Mouse (Mus musculus): ENCODE data around the gene Cdk17.

Gene Cdk17

GRCm38 (mm10) chr10:93231893-93232292 lies 71.2 kb downstream of the Cdk17 start:
- DNase-seq = no peak

GRCm38 (mm10) chr10:93233665-93234194 lies 73.1 kb downstream of the Cdk17 start:
- no peak for DNase-seq

- DNase-seq = no peak
These were observed 74.0 kb downstream of the Cdk17 start for GRCm38 (mm10) chr10:93234692-93235091.

GRCm38 (mm10) chr10:93239201-93239806 lies 78.6 kb downstream of the Cdk17 start:
- DNase-seq = no peak

GRCm38 (mm10) chr10:93242208-93242607 lies 81.5 kb downstream of the Cdk17 start:
- no peak for DNase-seq

GRCm38 (mm10) chr10:93242861-93243260 lies 82.2 kb downstream of the Cdk17 start:
- DNase-seq = no peak

- DNase-seq = no peak
These were observed 83.6 kb downstream of the Cdk17 start for GRCm38 (mm10) chr10:93244209-93244705.

- no peak for DNase-seq
These were observed 85.7 kb downstream of the Cdk17 start for GRCm38 (mm10) chr10:93246185-93246920.

GRCm38 (mm10) chr10:93247422-93247821 lies 86.7 kb downstream of the Cdk17 start:
- DNase-seq = no peak

GRCm38 (mm10) chr10:93247902-93248301 lies 87.2 kb downstream of the Cdk17 start:
- no peak for DNase-seq

- DNase-seq = no peak
These were observed 87.7 kb downstream of the Cdk17 start for GRCm38 (mm10) chr10:93248416-93248815.

GRCm38 (mm10) chr10:93249901-93250300 lies 89.2 kb downstream of the Cdk17 start:
- no peak for DNase-seq

GRCm38 (mm10) chr10:93250436-93251317 lies 90.0 kb downstream of the Cdk17 start:
- DNase-seq = no peak

- no peak for DNase-seq
These were observed 90.8 kb downstream of the Cdk17 start for GRCm38 (mm10) chr10:93251426-93251825.

- DNase-seq = no peak
These were observed 92.0 kb downstream of the Cdk17 start for GRCm38 (mm10) chr10:93252661-93253060.

GRCm38 (mm10) chr10:93253156-93253555 lies 92.5 kb downstream of the Cdk17 start:
- no peak for DNase-seq

GRCm38 (mm10) chr10:93255294-93255693 lies 94.6 kb downstream of the Cdk17 start:
- DNase-seq = no peak

GRCm38 (mm10) chr10:93259826-93260225 lies 99.2 kb downstream of the Cdk17 start:
- DNase-seq = no peak

GRCm38 (mm10) chr10:93261132-93261980 lies 100.7 kb downstream of the Cdk17 start:
- DNase-seq = no peak

GRCm38 (mm10) chr10:93261981-93262499 lies 101.4 kb downstream of the Cdk17 start:
- peak; percentile 46 for DNase-seq

GRCm38 (mm10) chr10:93263431-93263830 lies 102.8 kb downstream of the Cdk17 start:
- no peak for DNase-seq

- no peak for DNase-seq
These were observed 103.3 kb downstream of the Cdk17 start for GRCm38 (mm10) chr10:93264001-93264400.
